Mouse (Mus musculus) forelimb bud, embryonic 11.5 days (tissue): ENCODE measurements around the gene Sytl1.

Experiments
- DNase-seq: peaks from one replicate; pipeline ENCODE4 v3.0.0-alpha.2; 2012; ENCODE audit warnings: low read depth, low spot score

Sytl1 gene

GRCm38 (mm10) chr4:133212562-133213267 is 50.2 kb downstream of the Sytl1 start:
- peak; percentile 85 for DNase-seq

GRCm38 (mm10) chr4:133211751-133212561 is 51.0 kb downstream of the Sytl1 start, which contains the start of the genes Cd164l2 and Gpr3:
Gene Cd164l2, plus strand, starts transcription at chr4:133212131.
Gene Gpr3, minus strand, starts transcription at chr4:133212536.
- DNase-seq = no peak

- no peak for DNase-seq
These were observed 52.0 kb downstream of the Sytl1 start for GRCm38 (mm10) chr4:133210788-133211390.

- DNase-seq = no peak
These were observed 52.7 kb downstream of the Sytl1 start for GRCm38 (mm10) chr4:133210023-133210787.

- peak; percentile 78 for DNase-seq
These were observed 53.5 kb downstream of the Sytl1 start for GRCm38 (mm10) chr4:133209366-133209765.

- no peak for DNase-seq
These were observed 58.5 kb downstream of the Sytl1 start for GRCm38 (mm10) chr4:133204379-133204778.

GRCm38 (mm10) chr4:133203591-133203990 is 59.3 kb downstream of the Sytl1 start:
- DNase-seq = no peak
